Mouse (Mus musculus) embryonic fibroblast, embryonic 13.5 days (primary cell): ENCODE measurements at regions not wholly inside any gene's neighbourhood (a gene's known extent, or its start where the extent isn't known, plus 50 kb on each side); places are given as distances from the start of the nearest gene placed in this dataset.

Experiments
- CTCF ChIP-seq: IDR thresholded peaks from 2 replicates; pipeline ENCODE4 v1.5.1; 2011; ENCODE audit warnings: mild to moderate bottlenecking, control low read depth, low read length, moderate library complexity, borderline replicate concordance; ENCODE audit not compliant: insufficient read depth
- POLR2A ChIP-seq: IDR thresholded peaks from 2 replicates; pipeline ENCODE4 v1.6.1; 2011; ENCODE audit warnings: low read depth, mild to moderate bottlenecking, control low read depth, low read length, moderate library complexity

DNA sequence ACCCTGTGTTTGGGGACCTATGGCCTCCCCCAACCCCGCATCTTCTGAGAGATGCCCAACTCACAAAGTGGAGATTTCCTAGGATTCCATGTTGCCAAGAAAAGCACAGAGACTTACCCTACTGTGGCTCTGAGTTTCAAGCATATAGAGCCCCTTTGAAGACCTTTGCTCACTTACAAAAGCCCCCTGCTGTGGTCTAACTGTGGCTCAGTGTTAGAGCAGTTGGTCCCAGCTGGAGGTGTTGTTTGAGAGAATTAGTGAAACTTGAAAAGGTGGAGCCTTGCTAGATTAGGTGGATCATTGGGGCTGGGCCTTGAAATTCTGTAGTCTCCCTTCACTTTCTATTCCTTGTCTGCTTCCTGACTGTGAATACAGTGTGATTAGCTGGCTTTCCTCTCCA is 66.6 kb upstream of the Galnt18 start:
- TF ChIP-seq CTCF (no peak), POLR2A (no peak)
